Mouse (Mus musculus) ovary, adult 10 weeks (tissue): Measurements from ENCODE around the gene Myo7a. TPM values are rescaled to one million over a fixed set of nuclear protein-coding genes. Genes with fewer than 3 reads are reported as not detected.

Experiments used
- polyA plus RNA-seq: library from polyadenylated mRNA; stranded (reverse); fragments of 350-450 nt; fragmentation: Illumina TruSeq; extraction: RNeasy Lipid Tissue Mini Kit (QIAGEN cat#74804); gene quantifications from one replicate; pipeline ENCODE4 v1.2.3, GENCODE M21; 2014

Gene Myo7a
- 2.5 TPM for polyA plus RNA-seq

GRCm38 (mm10) chr7:98119179-98119960 is at the start of gene Myo7a:
Myo7a (minus strand) TSS chr7:98119524.

GRCm38 (mm10) chr7:98145402-98145801 is 26.1 kb upstream of the Myo7a start, which contains the start of gene Omp:
Omp (minus strand) TSS chr7:98145502.

Other genes starting within 250 kb of the Myo7a start
- gene Gdpd4, start 199.6 kb downstream of the Myo7a start, polyA plus RNA-seq = not detected
- gene Omp, start 26.0 kb upstream of the Myo7a start, polyA plus RNA-seq = 0.20 TPM
- 3.9 TPM for gene Capn5, start 58.8 kb upstream of the Myo7a start, polyA plus RNA-seq
- not detected for gene B3gnt6, start 80.0 kb upstream of the Myo7a start, polyA plus RNA-seq
- 77.7 TPM for gene Acer3, start 201.7 kb upstream of the Myo7a start, polyA plus RNA-seq
- 0.74 TPM for gene Tsku, start 241.8 kb upstream of the Myo7a start, polyA plus RNA-seq